Mouse (Mus musculus) v-Abl transformed pro-B cells (cell line): Measurements from ENCODE around the gene Olfr231.

Source experiments
- in situ Hi-C, 2 experiments: fragments of 400-800 bp; cut with MboI; formaldehyde crosslinking; loops; one replicate each; pipeline ENCODE4 v1.15.1; 2025; ENCODE audit not compliant: unreplicated experiment in 2 of 2

Olfr231 gene

DNA sequence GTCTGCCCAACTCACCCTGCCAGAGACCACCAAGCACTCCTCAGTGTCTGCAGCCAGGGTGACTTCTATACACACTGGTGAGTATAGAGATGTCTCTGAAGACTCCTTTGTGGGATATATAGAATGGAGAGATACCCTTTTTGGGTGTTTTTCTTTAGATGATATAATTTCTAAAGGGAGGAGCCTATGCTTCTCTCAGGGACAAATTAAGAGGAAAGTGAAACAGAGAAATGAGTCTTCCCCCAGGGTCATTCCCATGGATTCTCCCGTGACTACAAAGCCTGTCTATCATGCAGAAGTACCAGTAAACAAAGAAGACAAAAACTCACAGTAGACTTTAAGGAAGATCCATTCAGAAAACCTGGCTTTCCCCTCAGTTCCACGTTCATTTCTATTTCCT, at the start of gene Olfr231:
Olfr231 (minus strand) TSS at position 101 of the 400 bp plus-strand sequence.
- in situ Hi-C loops = no loop called here

DNA sequence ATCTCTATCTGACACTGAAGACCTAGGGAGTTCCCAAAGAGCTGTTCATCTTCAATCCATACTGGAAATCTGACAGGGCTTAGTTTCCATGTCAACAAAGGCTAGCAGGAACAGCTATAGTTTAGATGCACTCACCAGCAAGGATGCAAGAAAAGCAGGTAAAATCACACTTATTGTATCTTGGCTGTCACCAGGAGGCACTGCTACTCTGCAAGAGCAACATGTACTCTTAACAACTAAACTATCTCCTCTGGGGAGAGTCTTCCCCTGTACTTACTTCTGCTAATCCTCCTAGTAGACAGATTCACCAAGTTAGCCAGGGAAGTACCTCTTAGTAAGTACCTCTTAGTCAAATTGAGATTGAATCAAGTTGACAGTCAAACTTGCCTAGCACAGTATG, 48.1 kb upstream of the Olfr231 start:
- in situ Hi-C loops = no loop called here

DNA sequence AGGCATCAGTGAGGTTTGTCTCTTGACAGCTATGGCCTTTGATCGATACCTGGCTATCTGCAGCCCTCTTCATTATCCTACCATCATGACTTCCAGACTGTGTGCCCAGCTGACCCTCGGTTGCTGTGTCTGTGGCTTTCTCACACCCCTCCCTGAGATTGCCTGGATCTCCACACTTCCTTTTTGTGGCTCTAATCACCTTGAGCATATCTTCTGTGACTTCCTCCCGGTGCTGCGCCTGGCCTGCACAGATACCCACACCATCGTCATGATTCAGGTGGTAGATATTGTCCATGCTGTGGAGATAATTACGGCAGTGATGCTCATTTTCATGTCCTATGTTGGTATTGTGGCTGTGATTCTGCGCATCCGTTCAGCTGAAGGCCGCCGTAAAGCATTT, 38.1 kb upstream of the Olfr231 start:
- in situ Hi-C loops = no loop called here

DNA sequence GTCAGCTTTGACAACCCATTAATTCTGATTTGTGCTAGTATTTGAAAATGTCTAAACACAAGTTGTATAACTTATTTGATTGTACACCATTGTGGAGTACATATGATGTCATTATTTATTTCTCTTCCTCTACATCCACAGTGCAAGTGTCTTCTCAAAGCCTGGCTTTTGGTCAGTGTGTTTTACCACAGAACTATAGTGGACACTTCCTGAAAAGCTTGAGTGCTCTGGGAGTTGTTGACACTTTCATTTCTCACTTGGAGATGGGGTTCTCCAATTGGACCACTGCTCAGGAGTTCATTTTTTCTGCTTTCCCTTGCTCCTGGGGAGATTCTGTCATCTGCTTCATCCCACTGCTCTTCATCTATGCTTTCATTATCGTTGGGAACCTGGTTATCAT, 37.5 kb upstream of the Olfr231 start:
- in situ Hi-C loops = no loop called here

DNA sequence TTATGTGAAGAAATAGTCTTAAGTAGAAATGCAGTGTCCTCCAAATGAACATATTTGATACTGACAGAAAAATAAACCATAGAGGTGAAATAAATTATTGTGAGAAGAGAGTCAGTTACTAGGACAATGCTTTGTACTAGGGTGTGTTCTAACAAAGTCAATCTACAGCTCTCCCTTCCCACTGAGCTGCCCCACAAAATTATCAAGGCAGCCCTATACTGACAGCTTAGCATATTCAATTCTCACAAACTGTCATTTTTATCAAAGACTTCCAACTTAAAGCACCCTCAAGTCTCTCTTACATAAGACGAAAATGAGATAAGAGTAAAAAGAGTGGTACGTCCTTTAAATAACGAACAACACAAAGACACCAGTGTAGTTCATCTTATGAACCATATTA, 36.7 kb upstream of the Olfr231 start:
- in situ Hi-C loops = no loop called here

DNA sequence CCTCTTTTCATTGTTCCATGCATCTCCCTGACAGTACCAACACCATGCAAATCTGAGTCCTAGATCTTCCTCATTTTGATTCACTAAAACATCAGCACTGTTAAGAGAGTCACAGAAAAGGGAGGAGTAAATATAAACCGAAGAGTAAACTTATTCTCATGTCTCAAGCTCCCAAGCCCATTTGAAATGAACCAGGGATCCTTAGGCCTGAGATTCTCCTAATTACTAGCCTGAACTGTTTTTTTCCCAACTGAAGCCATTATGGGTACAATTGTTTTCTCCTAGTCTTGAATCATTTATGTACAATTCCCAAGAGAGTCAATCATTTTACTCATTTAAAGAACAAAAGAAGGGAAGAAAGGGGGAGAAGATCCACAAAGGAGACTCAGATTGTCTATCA, 34.4 kb upstream of the Olfr231 start, which contains the start of gene Olfr420:
Olfr420 (plus strand) TSS at position 301 of the 400 bp plus-strand sequence.
- in situ Hi-C loops = no loop called here

DNA sequence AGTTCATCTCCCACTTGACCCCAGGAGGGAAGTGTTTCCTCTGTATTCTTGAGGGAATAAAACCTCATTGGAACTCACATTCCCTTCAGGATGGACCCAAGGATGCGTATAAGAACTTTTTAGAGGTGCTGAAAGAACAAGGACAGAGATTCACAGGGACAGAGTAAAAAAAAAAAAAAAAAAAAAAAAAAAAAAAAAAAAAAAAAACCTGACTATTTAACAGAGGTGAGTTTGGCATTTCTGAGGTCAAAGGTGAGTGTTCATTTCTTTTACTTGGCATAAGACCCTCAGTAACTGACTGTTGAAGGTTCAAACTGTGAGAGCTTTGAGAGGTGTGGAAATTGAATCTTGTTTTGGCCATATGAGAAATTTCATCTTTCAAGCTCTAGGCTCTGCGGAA, 28.3 kb upstream of the Olfr231 start:
- in situ Hi-C loops = no loop called here

DNA sequence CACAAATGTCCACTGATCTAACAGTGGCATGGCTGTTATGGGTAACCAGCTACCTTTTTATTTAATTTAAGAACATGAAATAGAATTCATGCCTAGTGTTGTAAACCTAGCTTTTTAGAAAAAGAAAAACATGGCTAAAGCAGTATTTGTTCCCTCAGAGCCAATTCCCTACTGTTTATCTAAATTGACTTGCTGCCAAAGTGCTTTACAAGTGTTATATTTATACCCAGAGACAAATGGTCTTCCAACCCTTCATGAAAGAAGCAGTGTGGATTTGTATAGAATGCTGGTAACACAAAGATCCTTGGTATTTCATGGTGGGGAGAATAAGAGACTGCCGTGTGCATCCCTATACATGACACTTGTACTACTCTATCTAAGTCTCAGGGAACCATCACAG, 25.7 kb upstream of the Olfr231 start:
- in situ Hi-C loops = no loop called here

DNA sequence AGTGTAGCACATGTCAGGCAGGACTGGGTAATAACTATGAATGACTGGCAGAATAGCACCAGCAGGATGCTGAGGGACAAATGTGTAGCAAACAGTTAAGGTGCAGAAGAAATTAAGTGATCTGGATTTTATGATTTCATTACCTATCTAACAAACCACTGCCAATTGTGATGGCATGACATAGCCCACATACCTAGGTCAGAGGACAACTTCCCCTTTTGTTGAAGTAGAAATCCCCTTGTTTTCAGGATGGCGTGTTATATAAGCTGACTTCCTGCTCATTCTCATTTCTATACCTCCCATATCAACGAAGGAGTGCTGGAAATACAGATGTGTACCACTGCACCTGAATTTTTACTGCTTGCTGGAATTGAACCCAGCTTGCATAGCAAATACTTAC, 20.4 kb upstream of the Olfr231 start:
- in situ Hi-C loops = no loop called here

DNA sequence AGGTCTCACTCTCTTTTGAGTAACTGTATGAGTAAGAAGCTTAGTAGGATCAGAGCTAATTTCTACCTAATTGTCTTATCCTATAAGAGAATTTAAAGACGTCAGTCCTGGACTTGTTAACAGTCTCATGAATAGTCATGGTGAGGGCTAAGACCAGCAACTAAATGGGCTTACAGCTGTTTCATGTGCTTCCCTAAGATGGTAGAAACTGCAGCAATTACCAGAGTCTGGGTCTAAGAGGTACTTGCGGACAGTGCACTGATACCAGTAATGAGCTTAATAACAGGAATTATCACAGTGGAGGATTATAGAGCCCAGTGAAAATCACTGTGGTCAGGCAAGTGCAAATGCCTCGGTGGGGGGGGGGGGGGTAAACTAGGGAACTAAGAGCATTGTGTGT, 11.0 kb upstream of the Olfr231 start:
- in situ Hi-C loops = no loop called here

DNA sequence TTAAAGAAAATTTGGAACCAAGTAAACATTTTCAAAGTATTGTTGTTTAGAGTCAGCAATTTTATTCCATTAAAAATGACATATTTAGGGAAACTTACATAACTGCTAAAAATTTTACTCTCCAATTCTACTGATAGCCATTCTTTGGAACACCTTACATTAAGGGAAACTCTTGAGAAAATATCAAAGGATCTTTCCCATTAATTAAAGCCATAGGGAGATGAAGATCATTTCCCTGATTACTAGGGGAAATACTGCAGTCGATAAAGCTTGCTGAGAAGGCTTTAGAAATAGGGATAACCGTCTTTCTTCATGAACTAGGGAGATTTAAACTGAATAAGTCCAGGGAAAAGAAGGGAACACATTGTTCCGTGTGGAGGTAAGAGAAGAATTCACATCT, 10.3 kb upstream of the Olfr231 start, which contains the start of gene Olfr424:
Olfr424 (plus strand) TSS at position 301 of the 400 bp plus-strand sequence.
- in situ Hi-C loops = no loop called here

DNA sequence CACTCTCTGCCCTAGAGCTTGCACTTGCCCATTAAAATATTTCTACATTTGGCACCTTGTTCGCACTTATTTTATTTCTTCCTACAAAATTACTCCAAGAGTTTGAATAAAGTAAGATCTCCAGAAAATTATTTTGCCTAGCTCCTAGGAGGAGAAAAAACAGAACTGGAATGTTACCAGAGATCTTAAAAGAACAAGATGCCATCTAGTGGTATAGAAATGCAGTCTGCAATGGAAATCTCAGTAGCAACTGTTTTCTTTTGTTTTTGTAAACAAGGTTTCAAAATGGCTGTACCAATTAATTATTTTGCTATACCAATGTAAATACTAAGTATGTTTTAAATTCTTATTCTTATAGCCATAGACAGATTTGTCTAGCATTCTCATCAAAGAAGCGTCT, 17.2 kb downstream of the Olfr231 start:
- in situ Hi-C loops = loop anchor here (5.0 to 10.0 kb wide), 3 partner anchors 139 to 646 kb away; no protein-coding TSS in a partner anchor

DNA sequence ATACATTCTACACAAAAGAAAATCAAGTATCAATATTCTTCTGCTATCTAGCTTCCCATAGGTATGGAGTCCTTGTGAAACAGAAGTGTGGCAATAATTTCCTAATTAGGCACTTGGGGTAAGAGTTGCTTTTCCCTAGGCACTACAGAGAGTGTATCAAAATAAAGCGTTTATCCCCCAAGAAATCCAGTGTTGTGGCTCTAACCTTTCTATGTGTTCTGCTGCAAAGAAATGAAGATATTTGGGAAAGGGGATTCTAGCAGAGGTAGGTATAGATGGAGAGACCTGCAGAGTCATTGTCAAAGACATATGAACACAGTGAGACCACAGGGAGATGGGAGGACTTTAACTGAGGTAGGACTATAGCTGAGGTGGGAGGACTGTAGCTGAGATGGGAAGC, 24.4 kb downstream of the Olfr231 start, which contains the start of gene Olfr427:
Olfr427 (plus strand) TSS at position 301 of the 400 bp plus-strand sequence.
- in situ Hi-C loops = loop anchor here (5.0 to 25.0 kb wide), 2 partner anchors 239 to 434 kb away; partner anchors contain the start of gene Ifi208 (in 1 of the 2)

DNA sequence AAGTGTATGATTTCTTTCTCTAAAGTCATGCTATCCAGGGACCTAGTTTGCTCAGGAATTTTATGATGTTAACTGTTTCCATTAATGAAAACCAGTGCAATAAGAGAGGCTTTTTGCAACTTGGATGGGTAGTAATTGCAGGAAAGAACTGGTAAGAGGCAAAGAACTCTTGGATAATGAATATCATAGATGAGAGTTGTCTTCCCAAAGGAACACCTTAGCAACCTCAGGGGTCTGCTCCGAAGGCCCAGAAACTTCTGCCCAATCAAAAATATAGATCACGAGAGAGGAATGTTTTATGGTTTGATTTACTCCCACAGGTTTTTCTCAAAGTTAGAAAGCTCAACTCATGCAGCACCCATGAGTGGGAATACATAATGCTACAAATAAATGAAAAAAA, 36.9 kb downstream of the Olfr231 start, which contains the start of gene Olfr429:
Olfr429 (plus strand) TSS at position 301 of the 400 bp plus-strand sequence.
- in situ Hi-C loops = loop anchor here in 1 of 2 experiments (25.0 kb wide), 1 partner anchor 422 kb away; the partner anchor contains the start of gene Ifi208

DNA sequence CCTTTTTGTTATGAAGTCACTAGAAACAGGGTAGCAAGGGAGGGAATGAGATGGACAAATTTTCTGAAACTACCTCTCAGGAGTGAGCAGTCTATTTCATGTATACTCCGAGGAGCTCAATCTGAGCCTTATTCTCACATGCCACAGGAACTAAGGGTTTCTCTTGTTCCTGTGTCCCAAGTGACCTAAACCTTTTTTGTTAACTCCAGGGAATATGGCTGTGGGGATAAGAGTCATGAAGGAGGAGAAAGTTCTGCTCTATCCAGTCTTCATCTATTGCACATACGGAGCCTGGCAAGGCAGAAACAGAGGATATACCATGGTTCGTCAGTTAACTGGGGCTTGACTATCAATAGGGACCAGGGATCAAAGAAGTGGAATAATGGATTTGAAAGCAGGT, 54.7 kb downstream of the Olfr231 start, which contains the start of gene Olfr430:
Olfr430 (plus strand) TSS at position 301 of the 400 bp plus-strand sequence.
- in situ Hi-C loops = no loop called here
